15 mouse cellular contexts compared by ENCODE assay signal in the genomic region with DNA sequence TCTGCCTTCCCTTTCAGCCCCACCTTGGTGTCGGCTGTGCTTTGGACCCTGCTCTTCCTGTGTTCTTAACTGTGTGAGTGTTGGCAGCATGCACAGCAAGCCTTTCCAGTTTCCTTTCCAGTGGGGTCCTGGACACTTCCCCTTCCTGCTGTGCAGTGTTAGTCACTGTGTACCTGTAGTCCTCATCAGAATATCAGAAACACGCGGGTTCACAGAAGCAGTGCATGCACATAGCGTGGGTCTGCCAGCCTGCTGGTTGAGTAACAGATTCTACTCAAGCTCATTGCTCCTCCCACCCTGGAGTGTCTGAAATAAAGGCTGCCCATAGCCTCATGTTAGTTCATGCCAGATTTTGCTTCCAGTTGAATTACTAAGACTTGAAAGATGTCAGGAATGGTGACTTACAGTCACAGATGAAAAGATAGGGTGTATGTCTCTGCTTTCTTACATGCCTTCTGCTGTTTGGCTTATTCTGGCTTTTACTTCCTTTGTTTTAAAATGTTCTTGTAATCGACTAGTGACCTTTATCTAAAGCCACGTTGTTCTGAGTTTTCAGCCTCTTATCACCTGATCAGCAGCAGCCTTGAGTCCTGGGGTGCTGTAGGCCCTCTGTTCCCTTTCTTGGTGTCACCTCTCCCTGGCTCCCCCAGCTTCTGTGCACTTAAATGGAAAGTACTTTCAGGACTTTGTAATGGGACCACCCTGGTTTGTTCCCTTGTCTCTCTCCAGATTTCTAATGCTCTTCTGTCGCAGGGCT. TPM values are rescaled to one million over a fixed set of nuclear protein-coding genes. Genes with fewer than 3 reads are reported as not detected.
DNase-seq lines count a peak whose midpoint lies in the region; ATAC-seq and TF ChIP-seq lines count a peak whose summit lies in the region.
"Had no signal": no experiment of that assay in that cellular context is flagged by ENCODE, and none has a peak within 500 bp of the region (broad histone marks: within the 10 kb centered on the region; RNA-seq: fewer than 3 reads in every experiment).

No protein-coding gene starts in this region.

- no peak overlapping the region for H3K4me2 ChIP-seq in heart, postnatal 0 days (ENCODE audit: low read depth, low read length)
- H3K4me2 ChIP-seq: forebrain, embryonic 12.5 days; hindbrain, embryonic 13.5 days; limb, embryonic 12.5 days had no signal

- H3K4me1 ChIP-seq in heart, postnatal 0 days (ENCODE audit: control insufficient read depth, insufficient read depth) = no peaks in the 10 kb centered on the region
- H3K4me1 ChIP-seq in MEL (ENCODE audit: control insufficient read depth in 1 of 2, insufficient read depth in 2 of 2, low read length in 2 of 2) = peaks cover 14 to 18% of the 10 kb centered on the region in 2 experiments
- H3K4me1 ChIP-seq: forebrain, embryonic 12.5 days; hindbrain, embryonic 13.5 days; limb, embryonic 12.5 days had no signal

- no peaks in the 10 kb centered on the region for H3K79me2 ChIP-seq in MEL (ENCODE audit: control insufficient read depth, insufficient read depth, low read length, poor library complexity)

- intact Hi-C loops in heart, postnatal 36 days (cut with DNase I) = no loop called here

- peak; percentile 11 for DNase-seq in heart, postnatal 0 days (ENCODE audit: low spot score)
- DNase-seq in heart, postnatal 36 days = no peak
- DNase-seq in 416B (ENCODE audit: low read depth) = peak; percentile 47
- peak; percentile 71 for DNase-seq in MEL (ENCODE audit: low read depth, low spot score)
- DNase-seq in adrenal gland, adult 2 months = no peak
- no peak for DNase-seq in neural tube, embryonic 10.5 days (ENCODE audit: extremely low spot score, low spot score)
- DNase-seq: adrenal gland, adult 8-10 months; gastrocnemius, postnatal 10 days; right cerebral cortex, postnatal 25 days had no signal

- H3K9me3 ChIP-seq in heart, postnatal 0 days (replicated peaks; ENCODE audit: control insufficient read depth, low read length) = peaks cover 5% of the 10 kb centered on the region; the same call in 1 of the 2 replicates
- H3K9me3 ChIP-seq in MEL (replicated peaks; ENCODE audit: insufficient read depth, low read length) = no peaks in the 10 kb centered on the region
- H3K9me3 ChIP-seq: forebrain, embryonic 12.5 days; hindbrain, embryonic 13.5 days had no signal

- H3K27ac ChIP-seq in heart, postnatal 0 days (ENCODE audit: low read depth) = no peak overlapping the region
- H3K27ac ChIP-seq in MEL (ENCODE audit: control insufficient read depth, low read depth, low read length) = peak overlapping the region; percentile 61
- H3K27ac ChIP-seq: forebrain, embryonic 12.5 days; hindbrain, embryonic 13.5 days; kidney, postnatal 0 days; limb, embryonic 12.5 days had no signal

- H3K36me3 ChIP-seq in heart, postnatal 0 days (replicated peaks; ENCODE audit: control insufficient read depth, insufficient read depth, low read length) = peaks cover 19% of the 10 kb centered on the region
- H3K36me3 ChIP-seq in MEL (ENCODE audit: control insufficient read depth in 1 of 2, insufficient read depth in 2 of 2, low read length in 2 of 2) = peaks cover 19 to 28% of the 10 kb centered on the region in 2 experiments

- TF ChIP-seq CTCF in heart, postnatal 0 days (IDR thresholded peaks at IDR 0.05; ENCODE audit: low read depth) = no peak
- TF ChIP-seq CTCF in MEL (IDR thresholded peaks at IDR 0.05 in 2 of 3, conservative IDR thresholded peaks at IDR 0.05 in 1 of 3; ENCODE audit: control insufficient read depth in 1 of 3, insufficient read depth in 1 of 3, low read depth in 2 of 3, low read length in 3 of 3, poor library complexity in 1 of 3, severe bottlenecking in 1 of 3) = no peak

- TF ChIP-seq RAD21 in MEL (IDR thresholded peaks at IDR 0.05; ENCODE audit: low read depth, low read length) = no peak

- ATAC-seq in heart, postnatal 0 days (ENCODE audit: insufficient read depth, low read depth) = no peak
- ATAC-seq in hematopoietic stem cell, adult 5-6 weeks (replicated peaks in 1 of 2; ENCODE audit: insufficient read depth in 1 of 2, low FRiP score in 2 of 2, low TSS enrichment in 1 of 2, low read depth in 1 of 2, poor library complexity in 2 of 2, severe bottlenecking in 2 of 2) = peak; percentile 17 to 32; a peak in 2 of 4 replicates

- WGBS in heart, postnatal 0 days = 47% methylated on average over 7 of the region's 7 CpGs

- TF ChIP-seq POLR2A in MEL (IDR thresholded peaks at IDR 0.05; ENCODE audit: control insufficient read depth in 1 of 2, insufficient read depth in 1 of 2, low read depth in 1 of 2, low read length in 2 of 2, poor library complexity in 1 of 2) = no peak

- no peaks in the 10 kb centered on the region for H3K27me3 ChIP-seq in heart, postnatal 0 days (ENCODE audit: control insufficient read depth, insufficient read depth, low read length)
- H3K27me3 ChIP-seq in MEL (ENCODE audit: control insufficient read depth in 1 of 2, insufficient read depth in 2 of 2, low read length in 2 of 2) = no peaks in the 10 kb centered on the region
- H3K27me3 ChIP-seq: forebrain, embryonic 12.5 days; hindbrain, embryonic 13.5 days; limb, embryonic 12.5 days had no signal

- TF ChIP-seq EP300 in heart, postnatal 0 days (IDR thresholded peaks at IDR 0.05; ENCODE audit: low read depth) = no peak
- peak; percentile 44 to 53; a peak in 3 of 4 replicates for TF ChIP-seq EP300 in MEL (IDR thresholded peaks at IDR 0.05; ENCODE audit: low read depth in 1 of 2, low read length in 2 of 2)

- no peak overlapping the region for H3K9ac ChIP-seq in heart, postnatal 0 days (replicated peaks; ENCODE audit: low read depth, low read length)
- H3K9ac ChIP-seq in MEL (ENCODE audit: control insufficient read depth, low read depth, low read length, poor library complexity, severe bottlenecking) = peak overlapping the region; percentile 19; the same call in 1 of the 2 replicates
- H3K9ac ChIP-seq: forebrain, embryonic 12.5 days; hindbrain, embryonic 13.5 days; limb, embryonic 12.5 days had no signal

- no peak overlapping the region for H3K4me3 ChIP-seq in heart, postnatal 0 days (ENCODE audit: low read depth, low read length)
- no peak overlapping the region for H3K4me3 ChIP-seq in MEL (ENCODE audit: control insufficient read depth in 1 of 2, insufficient read depth in 1 of 2, low read depth in 2 of 2, low read length in 2 of 2)
- H3K4me3 ChIP-seq: forebrain, embryonic 12.5 days; hindbrain, embryonic 13.5 days; limb, embryonic 12.5 days had no signal

TF ChIP-seq in MEL, 35 proteins besides CTCF, POLR2A, EP300 and RAD21:
- TF ChIP-seq SIN3A (IDR thresholded peaks at IDR 0.05; ENCODE audit: low read length) = peak; percentile 63
- peak; percentile 82; the same call in 1 of the 2 replicates for TF ChIP-seq MYC (IDR thresholded peaks at IDR 0.05; ENCODE audit: low read depth, low read length)
- TF ChIP-seq ZNF384 (IDR thresholded peaks at IDR 0.05; ENCODE audit: low read depth, low read length) = no peak
- no peak for TF ChIP-seq E2F4 (IDR thresholded peaks at IDR 0.05; ENCODE audit: borderline replicate concordance, low read depth, low read length)
- no peak for TF ChIP-seq SMC3 (IDR thresholded peaks at IDR 0.05; ENCODE audit: low read depth, low read length)
- TF ChIP-seq TCF12 (IDR thresholded peaks at IDR 0.05; ENCODE audit: low read depth, low read length) = peak; percentile 35; the same call in 1 of the 2 replicates
- TF ChIP-seq MAX (IDR thresholded peaks at IDR 0.05; ENCODE audit: low read length) = peak; percentile 39; the same call in 1 of the 2 replicates
- TF ChIP-seq CHD1 (IDR thresholded peaks at IDR 0.05; ENCODE audit: low read depth, low read length) = no peak
- peak; percentile 58 for TF ChIP-seq ETS1 (IDR thresholded peaks at IDR 0.05; ENCODE audit: low read depth, low read length)
- no peak for TF ChIP-seq RCOR1 (IDR thresholded peaks at IDR 0.05; ENCODE audit: low read depth, low read length)
- 0 out of 2 replicates have a peak, but pooled peaks have one; percentile 31 for TF ChIP-seq USF1 (IDR thresholded peaks at IDR 0.05; ENCODE audit: low read depth, low read length)
- TF ChIP-seq MXI1 (IDR thresholded peaks at IDR 0.05; ENCODE audit: low read depth, low read length) = peak; percentile 64; the same call in 1 of the 2 replicates
- TF ChIP-seq ELF1 (IDR thresholded peaks at IDR 0.05; ENCODE audit: low read depth, low read length) = 0 out of 2 replicates have a peak, but pooled peaks have one; percentile 25
- 0 out of 2 replicates have a peak, but pooled peaks have one; percentile 16 for TF ChIP-seq TAL1 (IDR thresholded peaks at IDR 0.05; ENCODE audit: low read length)
- TF ChIP-seq GATA1 (IDR thresholded peaks at IDR 0.05; ENCODE audit: low read depth, low read length) = peak; percentile 88
TF ChIP-seq in MEL: peak in this region for 10.

RNA-seq across cellular contexts. Expression of gene Hbs1l, which starts 38.7 kb away (rescaled TPM):
- 45.2 and 46.5 TPM in 2 replicates for total RNA-seq in heart, postnatal 0 days (2014; rRNA removed; ENCODE audit: low replicate concordance)
- 48.8 and 51.0 TPM in 2 replicates for polyA plus RNA-seq in heart, postnatal 0 days (2015; fragmentation: Nextera tagmentation; extraction: Ambion mirVana)
- total RNA-seq in heart, postnatal 36 days (2021) = 10 to 100 TPM; 77.8 to 79.0 TPM
- 115 and 133 TPM in 2 replicates for total RNA-seq in MEL (2012; rRNA removed)
- 100 to 1,000 TPM in 1 of 2 experiments, not detected in 1; 103 TPM for polyA plus RNA-seq in MEL (2012; ENCODE audit: insufficient read depth in 1 of 2, insufficient read length in 2 of 2, low read depth in 1 of 2, low replicate concordance in 2 of 2, missing spikeins in 1 of 2)
- total RNA-seq in hematopoietic stem cell, adult 5-6 weeks (2017) = 69.3 and 72.4 TPM in 2 replicates
- 10 to 100 TPM; 62.9 to 75.6 TPM for total RNA-seq in adrenal gland, adult 2 months (2021)
- 5.6 and 7.4 TPM in 2 replicates for polyA plus RNA-seq in adrenal gland, adult 2 months (2012; rRNA removed)

RNA-seq across cellular contexts. Expression of gene Aldh8a1, which starts 42.6 kb away (rescaled TPM):
- total RNA-seq in heart, postnatal 0 days (2014; rRNA removed; ENCODE audit: low replicate concordance) = not detected in 2 replicates
- not detected in 2 replicates for polyA plus RNA-seq in heart, postnatal 0 days (2015; fragmentation: Nextera tagmentation; extraction: Ambion mirVana)
- total RNA-seq in heart, postnatal 36 days (2021) = not detected
- 0.04 and 0.07 TPM in 2 replicates for total RNA-seq in MEL (2012; rRNA removed)
- under 1 TPM in 1 of 2 experiments, not detected in 1; 0.07 TPM for polyA plus RNA-seq in MEL (2012; ENCODE audit: insufficient read depth in 1 of 2, insufficient read length in 2 of 2, low read depth in 1 of 2, low replicate concordance in 2 of 2, missing spikeins in 1 of 2)
- total RNA-seq in hematopoietic stem cell, adult 5-6 weeks (2017) = not detected in 2 replicates
- under 1 TPM in 1 of 2 experiments, not detected in 1; 0.46 TPM for total RNA-seq in adrenal gland, adult 2 months (2021)
- polyA plus RNA-seq in adrenal gland, adult 2 months (2012; rRNA removed) = not detected in 2 replicates
- polyA plus RNA-seq: forebrain, embryonic 12.5 days; hindbrain, embryonic 13.5 days; limb, embryonic 12.5 days; midbrain, postnatal 0 days had no signal

Comparison
In these comparisons a context has a peak if more than half of its experiments do, and no peak if none do; other contexts are left out.
1. DNase-seq: peak in heart, postnatal 0 days (single experiment), 416B (single experiment) and MEL (single experiment); none in heart, postnatal 36 days (0 of 2), adrenal gland, adult 2 months (single experiment) and neural tube, embryonic 10.5 days (single experiment).